Mouse (Mus musculus): ENCODE results near the gene 1700029I15Rik.

DNA sequence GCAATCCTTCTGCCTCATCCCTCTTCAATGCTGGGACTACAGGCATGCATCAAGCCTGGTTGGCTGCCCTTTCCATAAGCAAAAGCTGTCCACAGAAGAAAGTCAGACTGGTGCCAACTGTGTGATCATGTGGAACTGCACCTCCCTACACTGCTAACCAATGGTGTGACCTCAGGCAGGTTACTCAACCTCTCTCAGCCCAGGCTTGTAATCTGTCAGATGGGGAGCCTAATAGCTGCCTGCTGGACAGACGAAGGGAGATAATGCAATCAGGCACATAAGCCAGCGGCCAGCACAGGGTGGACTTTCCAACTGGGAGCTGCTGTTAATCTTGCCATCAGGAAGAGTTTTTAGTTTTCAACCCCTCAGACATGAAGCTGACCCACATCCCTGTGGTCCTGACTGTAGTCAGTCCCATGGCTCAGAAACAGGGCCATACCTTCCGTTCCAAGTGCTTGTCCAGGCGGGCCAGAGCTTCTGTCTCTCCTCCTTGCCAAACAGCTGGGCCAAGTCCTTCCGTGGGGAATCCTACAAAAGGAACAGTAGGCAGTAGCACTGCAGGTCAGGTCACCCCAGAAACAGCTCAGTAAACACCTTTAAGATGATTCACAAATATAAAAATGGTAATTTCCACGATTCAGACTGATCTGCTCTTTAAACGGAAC lies 39.5 kb downstream of the 1700029I15Rik start:
- TF ChIP-seq POLR2A (IDR thresholded peaks at IDR 0.05; ENCODE audit: insufficient read depth, low read length) (no peak), CTCF (IDR thresholded peaks at IDR 0.05; ENCODE audit: low read depth, low read length) (no peak)

Measured in ES-Bruce4 (cell line).